Mouse (Mus musculus) limb, embryonic 10.5 days (tissue): ENCODE results near the gene Ube2h. TPM values are rescaled to one million over a fixed set of nuclear protein-coding genes. Genes with fewer than 3 reads are reported as not detected.
A peak's percentile ranks its signal among the peaks of the same experiment; 100 is the strongest.

Experiments used
- DNase-seq: peaks from one replicate; pipeline ENCODE4 v3.0.0-alpha.2; 2017; ENCODE audit warnings: low spot score
- H3K27ac ChIP-seq: fragments of 300-500 bp; sonication (generic); 2 replicates; pipeline ENCODE4 v1.5.1; 2016; ENCODE audit warnings: mild to moderate bottlenecking
- H3K27me3 ChIP-seq: fragments of 300-500 bp; sonication (generic); 2 replicates; pipeline ENCODE4 v1.6.1; 2016; ENCODE audit warnings: low read depth, mild to moderate bottlenecking; ENCODE audit not compliant: poor library complexity, severe bottlenecking
- H3K36me3 ChIP-seq: fragments of 300-500 bp; sonication (generic); 2 replicates; pipeline ENCODE4 v1.6.1; 2016; ENCODE audit warnings: mild to moderate bottlenecking, moderate library complexity
- H3K4me1 ChIP-seq: fragments of 300-500 bp; sonication (generic); 2 replicates; pipeline ENCODE4 v1.6.1; 2016
- H3K4me3 ChIP-seq: fragments of 300-500 bp; sonication (generic); 2 replicates; pipeline ENCODE4 v1.5.1; 2016; ENCODE audit warnings: mild to moderate bottlenecking, moderate library complexity
- H3K9me3 ChIP-seq: fragments of 300-500 bp; sonication (generic); replicated peaks from 2 replicates; pipeline ENCODE4 v1.6.1; 2016; ENCODE audit warnings: mild to moderate bottlenecking
- WGBS: fragments of 180-500 bp; shearing (Covaris S2); methylation state at CpG from one replicate; pipeline ENCODE4 v1.1.7; 2016; 5-methylcytosine and 5-hydroxymethylcytosine counted together
- polyA plus RNA-seq: library from polyadenylated mRNA; unstranded; fragments of >200 nt; fragmentation: Nextera tagmentation; extraction: Ambion mirVana; gene quantifications from 2 replicates; pipeline ENCODE4 v1.2.1, GENCODE M21; 2016

Gene Ube2h
- polyA plus RNA-seq, 1 experiment from 2014 or later = 41.2 TPM

GRCm38 (mm10) chr6:30174461-30175224 lies 129.7 kb downstream of the Ube2h start:
- Histone ChIP-seq H3K27ac (peak overlapping the region; percentile 56; the same call in 1 of the 2 replicates), H3K27me3 (peaks cover 100% of the 10 kb centered on the region), H3K4me3 (peak overlapping the region; percentile 41), H3K36me3 (no peaks in the 10 kb centered on the region), H3K9me3 (no peaks in the 10 kb centered on the region), H3K4me1 (peaks cover 68% of the 10 kb centered on the region)
- DNase-seq = peak; percentile 67
- under 1% methylated on average over 33 of the region's 33 CpGs for WGBS

- Histone ChIP-seq H3K27ac (peak overlapping the region; percentile 56), H3K9me3 (no peaks in the 10 kb centered on the region), H3K4me1 (peaks cover 73% of the 10 kb centered on the region), H3K36me3 (no peaks in the 10 kb centered on the region), H3K4me3 (peak overlapping the region; percentile 41), H3K27me3 (peaks cover 100% of the 10 kb centered on the region)
- DNase-seq = peak; percentile 68
- whole genome bisulfite sequencing = under 1% methylated on average over 80 of the region's 80 CpGs
These were observed 130.5 kb downstream of the Ube2h start for GRCm38 (mm10) chr6:30173551-30174460.

- peak; percentile 75 for DNase-seq
- Histone ChIP-seq H3K4me1 (peaks cover 77% of the 10 kb centered on the region), H3K4me3 (peak overlapping the region; percentile 41), H3K27me3 (peaks cover 100% of the 10 kb centered on the region), H3K27ac (peak overlapping the region; percentile 56), H3K9me3 (no peaks in the 10 kb centered on the region), H3K36me3 (no peaks in the 10 kb centered on the region)
- WGBS = 2% methylated on average over 44 of the region's 44 CpGs
These were observed 131.4 kb downstream of the Ube2h start for GRCm38 (mm10) chr6:30172820-30173550.

- Histone ChIP-seq H3K4me1 (peaks cover 80% of the 10 kb centered on the region), H3K36me3 (no peaks in the 10 kb centered on the region), H3K27ac (no peak overlapping the region), H3K27me3 (peaks cover 98% of the 10 kb centered on the region), H3K9me3 (no peaks in the 10 kb centered on the region), H3K4me3 (peak overlapping the region; percentile 41)
- WGBS = 12% methylated on average over 8 of the region's 8 CpGs
- DNase-seq = no peak
These were observed 131.9 kb downstream of the Ube2h start for GRCm38 (mm10) chr6:30172441-30172819.

- Histone ChIP-seq H3K4me3 (no peak overlapping the region), H3K27ac (no peak overlapping the region), H3K4me1 (peaks cover 81% of the 10 kb centered on the region), H3K9me3 (no peaks in the 10 kb centered on the region), H3K36me3 (no peaks in the 10 kb centered on the region), H3K27me3 (peaks cover 97% of the 10 kb centered on the region)
- 29% methylated on average over 10 of the region's 10 CpGs for WGBS
- DNase-seq = no peak
These were observed 132.4 kb downstream of the Ube2h start for GRCm38 (mm10) chr6:30171967-30172366.

- WGBS = 23% methylated on average over 8 of the region's 8 CpGs
- Histone ChIP-seq H3K9me3 (no peaks in the 10 kb centered on the region), H3K4me1 (peaks cover 86% of the 10 kb centered on the region), H3K36me3 (no peaks in the 10 kb centered on the region), H3K27me3 (peaks cover 90% of the 10 kb centered on the region), H3K27ac (no peak overlapping the region), H3K4me3 (no peak overlapping the region)
- no peak for DNase-seq
These were observed 133.1 kb downstream of the Ube2h start for GRCm38 (mm10) chr6:30171226-30171625.

GRCm38 (mm10) chr6:30169148-30169547 lies 135.2 kb downstream of the Ube2h start:
- no peak for DNase-seq
- peaks cover 76% of the 10 kb centered on the region for H3K27me3 ChIP-seq
- H3K36me3 ChIP-seq = no peaks in the 10 kb centered on the region
- H3K4me1 ChIP-seq = peaks cover 68% of the 10 kb centered on the region
- H3K27ac ChIP-seq = 0 out of 2 replicates have a peak overlapping the region, but pooled peaks have one; percentile 27
- H3K4me3 ChIP-seq = no peak overlapping the region
- WGBS = 54% methylated on average over 12 of the region's 12 CpGs
- no peaks in the 10 kb centered on the region for H3K9me3 ChIP-seq

- Histone ChIP-seq H3K9me3 (no peaks in the 10 kb centered on the region), H3K27me3 (peaks cover 68% of the 10 kb centered on the region), H3K27ac (peak overlapping the region; percentile 71; the same call in 1 of the 2 replicates), H3K4me3 (no peak overlapping the region), H3K4me1 (peaks cover 60% of the 10 kb centered on the region), H3K36me3 (no peaks in the 10 kb centered on the region)
- 92% methylated on average over 3 of the region's 3 CpGs for WGBS
- DNase-seq = no peak
These were observed 136.1 kb downstream of the Ube2h start for GRCm38 (mm10) chr6:30168275-30168674.

- WGBS = 27% methylated on average over 11 of the region's 11 CpGs
- no peaks in the 10 kb centered on the region for H3K9me3 ChIP-seq
- peak; percentile 64 for DNase-seq
- H3K4me1 ChIP-seq = peaks cover 60% of the 10 kb centered on the region
- peaks cover 65% of the 10 kb centered on the region for H3K27me3 ChIP-seq
- no peak overlapping the region for H3K4me3 ChIP-seq
- peak overlapping the region; percentile 71 for H3K27ac ChIP-seq
- H3K36me3 ChIP-seq = no peaks in the 10 kb centered on the region
These were observed 137.1 kb downstream of the Ube2h start for GRCm38 (mm10) chr6:30167192-30167591.

GRCm38 (mm10) chr6:30166349-30166748 lies 138.0 kb downstream of the Ube2h start:
- H3K27ac ChIP-seq = peak overlapping the region; percentile 71; the same call in 1 of the 2 replicates
- H3K4me3 ChIP-seq = no peak overlapping the region
- peaks cover 60% of the 10 kb centered on the region for H3K4me1 ChIP-seq
- WGBS = 55% methylated on average over 3 of the region's 3 CpGs
- no peak for DNase-seq
- no peaks in the 10 kb centered on the region for H3K9me3 ChIP-seq
- H3K36me3 ChIP-seq = no peaks in the 10 kb centered on the region
- H3K27me3 ChIP-seq = peaks cover 56% of the 10 kb centered on the region

- WGBS = 54% methylated on average over 7 of the region's 7 CpGs
- peaks cover 23% of the 10 kb centered on the region for H3K4me1 ChIP-seq
- no peak overlapping the region for H3K27ac ChIP-seq
- no peak for DNase-seq
- no peak overlapping the region for H3K4me3 ChIP-seq
- H3K36me3 ChIP-seq = no peaks in the 10 kb centered on the region
- peaks cover 16% of the 10 kb centered on the region for H3K27me3 ChIP-seq
- no peaks in the 10 kb centered on the region for H3K9me3 ChIP-seq
These were observed 142.2 kb downstream of the Ube2h start for GRCm38 (mm10) chr6:30162091-30162490.

GRCm38 (mm10) chr6:30161618-30162017 lies 142.7 kb downstream of the Ube2h start:
- Histone ChIP-seq H3K27ac (no peak overlapping the region), H3K4me1 (peaks cover 18% of the 10 kb centered on the region), H3K27me3 (peaks cover 15% of the 10 kb centered on the region), H3K36me3 (no peaks in the 10 kb centered on the region), H3K4me3 (no peak overlapping the region), H3K9me3 (no peaks in the 10 kb centered on the region)
- DNase-seq = no peak
- 80% methylated on average over 2 of the region's 2 CpGs for WGBS
